Mouse (Mus musculus): ENCODE measurements around the gene Rbfox2. TPM values are rescaled to one million over a fixed set of nuclear protein-coding genes. Genes with fewer than 3 reads are reported as not detected.

Gene Rbfox2
- polyA plus RNA-seq, 1 experiment = 6.6 TPM

DNA sequence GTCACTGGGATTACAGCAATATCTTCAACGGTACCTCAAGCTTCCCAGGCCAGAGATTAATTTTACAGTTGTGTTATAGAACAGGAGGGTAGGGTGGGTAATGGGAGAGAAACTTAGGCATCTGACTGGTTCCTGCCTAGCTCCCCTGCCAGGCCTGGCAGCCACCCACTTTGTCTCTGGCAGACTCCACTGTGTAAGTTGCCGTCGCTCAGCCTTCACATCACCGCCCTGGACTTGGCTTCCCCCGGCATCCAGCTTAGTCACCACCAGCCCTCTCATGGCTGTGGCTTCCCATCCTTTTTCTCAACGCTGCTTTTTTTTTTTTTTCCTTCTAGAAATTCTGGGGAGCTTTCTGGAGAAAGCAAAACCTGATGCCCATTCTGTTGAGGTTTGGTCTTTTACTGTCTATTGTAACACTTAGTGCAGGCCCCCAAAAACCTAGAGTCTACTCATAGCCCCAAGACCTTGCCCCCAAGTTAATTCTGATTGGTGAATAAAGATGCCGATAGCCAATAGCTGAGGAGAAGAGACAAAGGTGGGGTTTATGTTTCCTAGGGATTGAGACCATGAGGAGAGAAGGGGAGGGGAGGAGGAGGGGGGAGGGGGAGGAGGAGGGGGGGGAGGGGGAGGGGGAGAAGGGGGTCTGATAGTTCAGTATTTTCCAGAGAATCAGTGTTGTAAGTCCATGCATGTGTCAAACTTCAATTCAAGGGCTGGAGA is 25.6 kb upstream of the Rbfox2 start:
- DNase-seq (ENCODE audit: low read depth in 1 of 2, low spot score in 2 of 2) = no peak
- Histone ChIP-seq H3K36me3 (ENCODE audit: control insufficient read depth, insufficient read depth, low read length) (no peaks in the 10 kb centered on the region), H3K27me3 (ENCODE audit: control insufficient read depth, insufficient read depth, low read length) (no peaks in the 10 kb centered on the region), H3K4me1 (ENCODE audit: control insufficient read depth, insufficient read depth, insufficient read length) (no peaks in the 10 kb centered on the region), H3K27ac (ENCODE audit: insufficient read depth, low read length) (no peak overlapping the region), H3K4me3 (ENCODE audit: extremely low read depth, insufficient read depth, insufficient read length) (no peak overlapping the region)
- WGBS = 83% methylated on average over 7 of the region's 7 CpGs
- TF ChIP-seq POLR2A (IDR thresholded peaks at IDR 0.05; ENCODE audit: low read depth, low read length) (no peak), CTCF (IDR thresholded peaks at IDR 0.05; ENCODE audit: extremely low read depth, insufficient read depth, insufficient read length, insufficient replicate concordance) (no peak)

DNA sequence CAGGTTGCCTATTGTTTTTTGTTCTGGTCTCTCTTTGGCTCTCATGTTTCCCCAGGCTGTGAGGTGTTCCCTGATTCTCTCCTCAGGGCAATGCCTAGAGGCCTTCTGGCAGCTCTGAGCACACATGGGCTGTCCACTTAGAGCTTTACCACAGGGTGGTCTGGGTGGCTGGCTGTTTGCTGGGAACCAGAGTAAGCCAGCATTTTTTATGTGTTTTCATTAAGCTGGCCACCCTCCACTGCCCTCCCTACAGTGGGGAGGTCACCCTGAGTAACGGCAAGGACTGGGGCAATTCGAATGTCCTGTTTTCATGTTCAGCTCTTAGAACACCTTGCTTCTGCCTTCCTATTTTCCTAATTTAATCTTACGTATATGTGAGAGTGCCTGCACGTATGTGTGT is 24.6 kb upstream of the Rbfox2 start:
- TF ChIP-seq POLR2A (IDR thresholded peaks at IDR 0.05; ENCODE audit: low read depth, low read length) (no peak), CTCF (IDR thresholded peaks at IDR 0.05; ENCODE audit: extremely low read depth, insufficient read depth, insufficient read length, insufficient replicate concordance) (no peak)
- H3K4me1 ChIP-seq (ENCODE audit: control insufficient read depth, insufficient read depth, insufficient read length) = no peaks in the 10 kb centered on the region
- no peak overlapping the region for H3K4me3 ChIP-seq (ENCODE audit: extremely low read depth, insufficient read depth, insufficient read length)
- no peak overlapping the region for H3K27ac ChIP-seq (ENCODE audit: insufficient read depth, low read length)
- WGBS = 85% methylated on average over 4 of the region's 4 CpGs
- no peak for DNase-seq (ENCODE audit: low read depth in 1 of 2, low spot score in 2 of 2)
- no peaks in the 10 kb centered on the region for H3K36me3 ChIP-seq (ENCODE audit: control insufficient read depth, insufficient read depth, low read length)
- no peaks in the 10 kb centered on the region for H3K27me3 ChIP-seq (ENCODE audit: control insufficient read depth, insufficient read depth, low read length)

DNA sequence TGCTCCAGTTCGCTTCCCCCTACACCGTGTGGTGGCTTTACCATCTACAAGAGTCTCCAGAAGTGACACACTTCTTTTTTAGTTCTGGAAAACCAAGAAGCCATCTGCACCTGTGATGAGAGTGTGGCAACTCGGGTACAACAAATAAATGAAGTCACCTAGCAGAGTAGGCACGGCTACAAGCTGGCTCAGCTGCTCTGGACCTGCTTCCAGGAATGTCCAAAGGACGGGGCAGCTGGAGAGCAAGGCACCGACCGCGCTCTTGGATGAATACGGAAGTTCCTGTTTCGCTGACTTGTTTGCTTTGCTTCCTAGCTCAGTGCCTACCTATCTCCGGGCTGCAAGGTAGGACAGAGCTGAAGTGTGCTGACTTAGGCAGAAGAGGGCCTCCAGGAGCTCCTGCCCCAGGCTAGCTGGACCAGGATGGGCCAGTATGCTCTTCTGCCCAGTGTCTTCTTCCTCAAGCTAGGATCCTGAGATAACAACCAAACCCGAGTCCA is 22.9 kb upstream of the Rbfox2 start:
- 76% methylated on average over 12 of the region's 12 CpGs for WGBS
- no peak for DNase-seq (ENCODE audit: low read depth in 1 of 2, low spot score in 2 of 2)
- no peaks in the 10 kb centered on the region for H3K4me1 ChIP-seq (ENCODE audit: control insufficient read depth, insufficient read depth, insufficient read length)
- no peaks in the 10 kb centered on the region for H3K36me3 ChIP-seq (ENCODE audit: control insufficient read depth, insufficient read depth, low read length)
- no peak for TF ChIP-seq CTCF (IDR thresholded peaks at IDR 0.05; ENCODE audit: extremely low read depth, insufficient read depth, insufficient read length, insufficient replicate concordance)
- TF ChIP-seq POLR2A (IDR thresholded peaks at IDR 0.05; ENCODE audit: low read depth, low read length) = no peak
- no peak overlapping the region for H3K4me3 ChIP-seq (ENCODE audit: extremely low read depth, insufficient read depth, insufficient read length)
- no peaks in the 10 kb centered on the region for H3K27me3 ChIP-seq (ENCODE audit: control insufficient read depth, insufficient read depth, low read length)
- no peak overlapping the region for H3K27ac ChIP-seq (ENCODE audit: insufficient read depth, low read length)

DNA sequence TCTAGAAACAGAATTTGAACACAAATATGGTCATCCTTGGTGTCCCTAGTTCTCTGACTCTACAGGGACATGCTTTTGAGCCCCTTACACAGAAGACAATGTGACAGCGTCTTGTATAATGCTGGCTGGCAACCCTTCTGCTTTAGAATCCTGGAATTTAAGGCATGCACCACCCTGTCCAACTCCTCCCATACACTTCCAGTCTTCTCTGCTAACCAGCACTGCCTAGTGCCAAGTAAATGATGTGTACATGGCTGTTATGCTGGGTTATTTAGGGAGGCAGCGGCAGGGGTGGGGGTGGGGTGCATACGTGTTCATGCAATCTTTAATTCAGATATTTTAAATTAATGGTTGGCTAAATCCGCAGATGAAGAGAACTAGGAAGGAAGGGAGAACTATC is 19.6 kb upstream of the Rbfox2 start:
- no peak for DNase-seq (ENCODE audit: low read depth in 1 of 2, low spot score in 2 of 2)
- 90% methylated on average over 4 of the region's 4 CpGs for WGBS
- Histone ChIP-seq H3K27ac (ENCODE audit: insufficient read depth, low read length) (no peak overlapping the region), H3K4me3 (ENCODE audit: extremely low read depth, insufficient read depth, insufficient read length) (no peak overlapping the region), H3K27me3 (ENCODE audit: control insufficient read depth, insufficient read depth, low read length) (no peaks in the 10 kb centered on the region), H3K36me3 (ENCODE audit: control insufficient read depth, insufficient read depth, low read length) (no peaks in the 10 kb centered on the region), H3K4me1 (ENCODE audit: control insufficient read depth, insufficient read depth, insufficient read length) (no peaks in the 10 kb centered on the region)
- TF ChIP-seq CTCF (IDR thresholded peaks at IDR 0.05; ENCODE audit: extremely low read depth, insufficient read depth, insufficient read length, insufficient replicate concordance) (no peak), POLR2A (IDR thresholded peaks at IDR 0.05; ENCODE audit: low read depth, low read length) (no peak)

DNA sequence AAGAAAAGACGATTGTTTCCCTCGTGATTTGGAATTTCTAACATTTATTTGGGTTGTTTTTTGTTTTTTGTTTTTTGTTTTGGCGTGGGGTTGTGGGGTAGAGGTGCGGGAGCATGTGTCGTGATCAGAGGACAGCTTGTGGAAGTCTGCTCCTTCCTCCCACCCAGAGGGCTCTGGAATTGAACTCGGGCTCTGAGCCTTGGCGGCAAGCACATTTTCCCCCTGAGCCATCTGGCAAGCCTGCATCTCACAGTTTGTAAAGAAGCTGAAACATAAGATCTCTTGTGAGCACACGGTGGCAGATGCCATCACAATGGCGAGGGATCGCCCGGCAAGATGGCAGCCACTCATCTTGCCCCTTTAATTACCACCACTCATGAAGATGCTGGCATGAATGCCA is 17.6 kb upstream of the Rbfox2 start:
- Histone ChIP-seq H3K4me3 (ENCODE audit: extremely low read depth, insufficient read depth, insufficient read length) (no peak overlapping the region), H3K27ac (ENCODE audit: insufficient read depth, low read length) (no peak overlapping the region), H3K27me3 (ENCODE audit: control insufficient read depth, insufficient read depth, low read length) (no peaks in the 10 kb centered on the region), H3K36me3 (ENCODE audit: control insufficient read depth, insufficient read depth, low read length) (no peaks in the 10 kb centered on the region), H3K4me1 (ENCODE audit: control insufficient read depth, insufficient read depth, insufficient read length) (no peaks in the 10 kb centered on the region)
- 87% methylated on average over 11 of the region's 11 CpGs for WGBS
- no peak for DNase-seq (ENCODE audit: low read depth in 1 of 2, low spot score in 2 of 2)
- TF ChIP-seq POLR2A (IDR thresholded peaks at IDR 0.05; ENCODE audit: low read depth, low read length) = no peak

DNA sequence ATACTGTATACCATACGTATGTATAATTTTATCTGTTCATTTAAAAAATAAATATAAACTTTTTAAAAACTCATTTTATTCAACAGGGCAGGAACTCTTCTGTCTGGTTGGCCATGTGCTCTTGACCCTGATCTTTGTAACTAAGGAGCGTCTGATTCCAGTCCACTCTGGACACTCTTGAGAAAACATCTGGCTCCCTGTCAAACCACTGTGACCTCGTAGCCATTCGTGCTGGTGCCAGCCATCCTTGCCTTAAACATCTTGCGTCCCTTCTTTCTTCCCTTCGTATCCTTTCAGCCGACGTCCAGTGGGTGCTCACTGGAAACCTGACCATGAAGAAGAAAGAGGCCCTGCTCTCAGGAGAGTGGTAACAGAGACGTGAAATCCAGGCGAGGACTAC is 16.4 kb upstream of the Rbfox2 start:
- H3K27me3 ChIP-seq (ENCODE audit: control insufficient read depth, insufficient read depth, low read length) = no peaks in the 10 kb centered on the region
- no peak overlapping the region for H3K4me3 ChIP-seq (ENCODE audit: extremely low read depth, insufficient read depth, insufficient read length)
- no peak overlapping the region for H3K27ac ChIP-seq (ENCODE audit: insufficient read depth, low read length)
- H3K4me1 ChIP-seq (ENCODE audit: control insufficient read depth, insufficient read depth, insufficient read length) = no peaks in the 10 kb centered on the region
- 81% methylated on average over 10 of the region's 10 CpGs for WGBS
- no peaks in the 10 kb centered on the region for H3K36me3 ChIP-seq (ENCODE audit: control insufficient read depth, insufficient read depth, low read length)
- DNase-seq (ENCODE audit: low read depth in 1 of 2, low spot score in 2 of 2) = no peak
- TF ChIP-seq CTCF (IDR thresholded peaks at IDR 0.05; ENCODE audit: extremely low read depth, insufficient read depth, insufficient read length, insufficient replicate concordance) = no peak
- no peak for TF ChIP-seq POLR2A (IDR thresholded peaks at IDR 0.05; ENCODE audit: low read depth, low read length)

DNA sequence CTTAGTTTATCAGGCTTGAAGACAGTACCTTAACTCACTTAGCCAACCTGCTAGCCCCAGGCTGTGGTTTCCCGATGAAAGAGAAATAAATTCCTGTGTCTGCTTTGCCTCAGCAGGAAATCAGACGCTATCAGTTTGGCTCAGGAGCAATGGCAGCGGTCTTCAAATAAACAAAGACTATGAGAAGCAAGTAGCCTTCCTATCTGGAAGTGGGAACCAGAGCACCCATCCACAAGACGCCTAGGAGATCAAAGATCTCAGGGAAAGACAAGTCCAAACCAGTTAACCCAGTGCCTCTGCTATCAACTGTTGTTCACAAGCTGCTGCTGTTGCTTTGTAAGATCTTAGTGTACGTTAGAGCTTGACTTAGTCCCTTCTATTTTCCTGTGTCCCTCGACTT is 6.9 kb upstream of the Rbfox2 start:
- no peak overlapping the region for H3K4me3 ChIP-seq (ENCODE audit: extremely low read depth, insufficient read depth, insufficient read length)
- 0 out of 2 replicates have a peak, but pooled peaks cover 1% of the 10 kb centered on the region for H3K27me3 ChIP-seq (ENCODE audit: control insufficient read depth, insufficient read depth, low read length)
- no peak for DNase-seq (ENCODE audit: low read depth in 1 of 2, low spot score in 2 of 2)
- 45% methylated on average over 6 of the region's 6 CpGs for WGBS
- no peak overlapping the region for H3K27ac ChIP-seq (ENCODE audit: insufficient read depth, low read length)
- no peaks in the 10 kb centered on the region for H3K36me3 ChIP-seq (ENCODE audit: control insufficient read depth, insufficient read depth, low read length)
- no peak for TF ChIP-seq POLR2A (IDR thresholded peaks at IDR 0.05; ENCODE audit: low read depth, low read length)
- TF ChIP-seq CTCF (IDR thresholded peaks at IDR 0.05; ENCODE audit: extremely low read depth, insufficient read depth, insufficient read length, insufficient replicate concordance) = no peak
- no peaks in the 10 kb centered on the region for H3K4me1 ChIP-seq (ENCODE audit: control insufficient read depth, insufficient read depth, insufficient read length)
